Comparison of ENCODE assay signal across 9 mouse cellular contexts in the genomic region with DNA sequence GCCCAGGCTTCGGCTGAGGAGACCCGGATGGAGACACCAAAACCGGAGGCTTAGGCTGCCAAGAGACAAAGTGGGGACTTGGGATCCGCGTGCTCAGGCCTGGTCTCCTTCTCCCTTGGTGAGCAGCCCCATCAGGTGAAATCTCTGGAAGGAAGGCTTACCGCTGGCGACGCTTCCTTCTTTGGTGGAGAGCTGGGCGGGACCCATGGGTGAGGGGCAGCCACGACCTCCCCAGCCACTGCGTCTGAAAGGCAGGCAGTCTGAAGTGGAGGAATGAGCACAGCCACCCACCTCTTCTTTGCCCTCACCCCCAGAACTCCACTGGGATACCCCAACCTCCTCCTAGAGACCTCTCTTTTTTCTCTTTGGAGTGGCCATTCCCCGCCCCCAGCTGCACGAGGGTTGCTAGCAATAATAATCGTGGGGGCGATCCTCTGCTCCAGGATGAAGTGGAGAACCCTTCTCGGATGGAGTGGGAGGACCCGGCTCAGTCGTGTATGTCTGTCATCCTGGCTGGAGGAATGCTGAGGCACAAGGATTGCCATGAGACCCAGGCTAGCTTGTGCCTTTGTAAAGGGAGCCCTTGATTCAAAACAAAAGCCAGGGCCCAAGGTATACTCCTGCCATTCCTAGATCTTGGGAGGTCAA. TPM values are rescaled to one million over a fixed set of nuclear protein-coding genes. Genes with fewer than 3 reads are reported as not detected.
DNase-seq lines count a peak whose midpoint lies in the region; ATAC-seq and TF ChIP-seq lines count a peak whose summit lies in the region.
"Had no signal": no experiment of that assay in that cellular context is flagged by ENCODE, and none has a peak within 500 bp of the region (broad histone marks: within the 10 kb centered on the region; RNA-seq: fewer than 3 reads in every experiment).

No protein-coding gene starts in this region.

- peak overlapping the region; percentile 91 for H3K4me2 ChIP-seq in lung, embryonic 14.5 days
- H3K4me2 ChIP-seq in hindbrain, embryonic 14.5 days (replicated peaks) = peak overlapping the region; percentile 23
- peak overlapping the region; percentile 94 for H3K4me2 ChIP-seq in midbrain, postnatal 0 days (ENCODE audit: low read depth, low read length, poor library complexity, severe bottlenecking)

- H3K36me3 ChIP-seq in lung, embryonic 14.5 days (ENCODE audit: insufficient read depth) = peaks cover 14% of the 10 kb centered on the region
- peaks cover 14% of the 10 kb centered on the region for H3K36me3 ChIP-seq in hindbrain, embryonic 14.5 days (replicated peaks; ENCODE audit: control insufficient read depth, insufficient read depth)
- H3K36me3 ChIP-seq in midbrain, postnatal 0 days (ENCODE audit: insufficient read depth, low read length) = peaks cover 12% of the 10 kb centered on the region

- peak; percentile 27 to 32 for DNase-seq in cerebellum, postnatal 25 days
- no peak for DNase-seq in cerebellum, postnatal 36 days
- DNase-seq in lung, embryonic 14.5 days = no peak
- no peak for DNase-seq in lung, adult 18-20 months
- DNase-seq in hindbrain, embryonic 14.5 days (ENCODE audit: low spot score) = no peak
- DNase-seq in midbrain, postnatal 0 days (ENCODE audit: low spot score) = no peak
- no peak for DNase-seq in adrenal gland, postnatal 4 days (ENCODE audit: low spot score in 2 of 2)

- peaks cover 12% of the 10 kb centered on the region for H3K27me3 ChIP-seq in lung, embryonic 14.5 days (ENCODE audit: insufficient read depth, low read length)
- peaks cover 18% of the 10 kb centered on the region for H3K27me3 ChIP-seq in hindbrain, embryonic 14.5 days (ENCODE audit: control insufficient read depth, insufficient read depth, low read length)
- no peaks in the 10 kb centered on the region for H3K27me3 ChIP-seq in midbrain, postnatal 0 days (ENCODE audit: insufficient read depth, low read length)

- H3K9me3 ChIP-seq in lung, embryonic 14.5 days (ENCODE audit: low read depth, low read length) = no peaks in the 10 kb centered on the region
- no peaks in the 10 kb centered on the region for H3K9me3 ChIP-seq in hindbrain, embryonic 14.5 days (ENCODE audit: control insufficient read depth, low read length)
- H3K9me3 ChIP-seq in midbrain, postnatal 0 days (ENCODE audit: low read length) = no peaks in the 10 kb centered on the region

- H3K4me1 ChIP-seq in lung, embryonic 14.5 days (ENCODE audit: insufficient read depth) = peaks cover 19% of the 10 kb centered on the region
- peaks cover 16% of the 10 kb centered on the region for H3K4me1 ChIP-seq in hindbrain, embryonic 14.5 days (replicated peaks; ENCODE audit: control insufficient read depth, insufficient read depth, low read length)
- peaks cover 10% of the 10 kb centered on the region; the same call in 1 of the 2 replicates for H3K4me1 ChIP-seq in midbrain, postnatal 0 days (ENCODE audit: insufficient read depth, low read length)

- ATAC-seq in lung, embryonic 14.5 days (ENCODE audit: insufficient read depth) = no peak
- ATAC-seq in hindbrain, embryonic 14.5 days (ENCODE audit: low FRiP score) = no peak
- no peak for ATAC-seq in midbrain, postnatal 0 days (ENCODE audit: low FRiP score)
- ATAC-seq in granulocyte monocyte progenitor cell, adult 5-6 weeks (replicated peaks; ENCODE audit: poor library complexity, severe bottlenecking) = no peak

- no peak for TF ChIP-seq CTCF in lung, embryonic 14.5 days (IDR thresholded peaks at IDR 0.05; ENCODE audit: low read depth)
- no peak for TF ChIP-seq CTCF in midbrain, postnatal 0 days (IDR thresholded peaks at IDR 0.05)

- H3K27ac ChIP-seq in lung, embryonic 14.5 days (ENCODE audit: low read depth) = 0 out of 2 replicates have a peak overlapping the region, but pooled peaks have one; percentile 13
- no peak overlapping the region for H3K27ac ChIP-seq in hindbrain, embryonic 14.5 days
- no peak overlapping the region for H3K27ac ChIP-seq in midbrain, postnatal 0 days (ENCODE audit: low read depth, low read length)

- H3K4me3 ChIP-seq in lung, embryonic 14.5 days (ENCODE audit: low read depth, low read length) = peak overlapping the region; percentile 47
- 0 out of 2 replicates have a peak overlapping the region, but pooled peaks have one; percentile 1 for H3K4me3 ChIP-seq in hindbrain, embryonic 14.5 days (replicated peaks; ENCODE audit: low read length)
- H3K4me3 ChIP-seq in midbrain, postnatal 0 days (ENCODE audit: low read depth, low read length) = peak overlapping the region; percentile 6; the same call in 1 of the 2 replicates

- 9% methylated on average over 18 of the region's 18 CpGs for WGBS in lung, embryonic 14.5 days
- WGBS in hindbrain, embryonic 14.5 days = 4% methylated on average over 17 of the region's 18 CpGs
- 7% methylated on average over 15 of the region's 18 CpGs for WGBS in midbrain, postnatal 0 days

- peak overlapping the region; percentile 40 for H3K9ac ChIP-seq in lung, embryonic 14.5 days
- peak overlapping the region; percentile 0; the same call in 1 of the 2 replicates for H3K9ac ChIP-seq in hindbrain, embryonic 14.5 days
- H3K9ac ChIP-seq in midbrain, postnatal 0 days (replicated peaks; ENCODE audit: low read length, poor library complexity, severe bottlenecking) = 0 out of 2 replicates have a peak overlapping the region, but pooled peaks have one; percentile 19

RNA-seq across cellular contexts. Expression of gene Amh, which starts 4.1 kb away (rescaled TPM):
- polyA plus RNA-seq in lung, embryonic 14.5 days (2014; fragmentation: Nextera tagmentation; extraction: Ambion mirVana) = 0.11 and 0.14 TPM in 2 replicates
- polyA plus RNA-seq in hindbrain, embryonic 14.5 days (2014; fragmentation: Nextera tagmentation; extraction: Ambion mirVana) = 0.16 TPM in 1 of 2 replicates, not detected in the other
- 0.82 and 2.9 TPM in 2 replicates for total RNA-seq in midbrain, postnatal 0 days (2014; rRNA removed)
- polyA plus RNA-seq in midbrain, postnatal 0 days (2015; fragmentation: Nextera tagmentation; extraction: Ambion mirVana) = not detected in 2 replicates
- total RNA-seq in granulocyte monocyte progenitor cell, adult 5-6 weeks (2014; fragmentation: Nextera tagmentation) = not detected in 2 replicates
- total RNA-seq in granulocyte monocyte progenitor cell, adult 5-6 weeks (2017) = 0.15 TPM in 1 of 2 replicates, not detected in the other
- 1 to 10 TPM in 1 of 2 experiments, under 1 TPM in 1; 0.79 to 1.1 TPM for total RNA-seq in adrenal gland, postnatal 4 days (2021)

RNA-seq across cellular contexts. Expression of gene Jsrp1, which starts 4.2 kb away (rescaled TPM):
- 0.93 and 0.97 TPM in 2 replicates for polyA plus RNA-seq in lung, embryonic 14.5 days (2014; fragmentation: Nextera tagmentation; extraction: Ambion mirVana)
- 0.37 and 0.96 TPM in 2 replicates for polyA plus RNA-seq in hindbrain, embryonic 14.5 days (2014; fragmentation: Nextera tagmentation; extraction: Ambion mirVana)
- not detected in 2 replicates for total RNA-seq in midbrain, postnatal 0 days (2014; rRNA removed)
- 0.83 and 1.1 TPM in 2 replicates for polyA plus RNA-seq in midbrain, postnatal 0 days (2015; fragmentation: Nextera tagmentation; extraction: Ambion mirVana)
- not detected in 2 replicates for total RNA-seq in granulocyte monocyte progenitor cell, adult 5-6 weeks (2014; fragmentation: Nextera tagmentation)
- total RNA-seq in granulocyte monocyte progenitor cell, adult 5-6 weeks (2017) = not detected in 2 replicates
- 10 to 100 TPM; 12.7 to 18.4 TPM for total RNA-seq in adrenal gland, postnatal 4 days (2021)
- polyA plus RNA-seq: large intestine, adult 2 months had no signal

RNA-seq across cellular contexts. Expression of gene Plekhj1, which starts 10.7 kb away (rescaled TPM):
- 113 and 121 TPM in 2 replicates for polyA plus RNA-seq in lung, embryonic 14.5 days (2014; fragmentation: Nextera tagmentation; extraction: Ambion mirVana)
- 117 and 123 TPM in 2 replicates for polyA plus RNA-seq in hindbrain, embryonic 14.5 days (2014; fragmentation: Nextera tagmentation; extraction: Ambion mirVana)
- 68.0 and 88.1 TPM in 2 replicates for total RNA-seq in midbrain, postnatal 0 days (2014; rRNA removed)
- 94.1 and 103 TPM in 2 replicates for polyA plus RNA-seq in midbrain, postnatal 0 days (2015; fragmentation: Nextera tagmentation; extraction: Ambion mirVana)
- total RNA-seq in granulocyte monocyte progenitor cell, adult 5-6 weeks (2014; fragmentation: Nextera tagmentation) = 99.1 and 108 TPM in 2 replicates
- 33.0 and 33.7 TPM in 2 replicates for total RNA-seq in granulocyte monocyte progenitor cell, adult 5-6 weeks (2017)
- total RNA-seq in adrenal gland, postnatal 4 days (2021) = 100 to 1,000 TPM in 1 of 2 experiments, 10 to 100 TPM in 1; 93.7 to 105 TPM

RNA-seq across cellular contexts. Expression of gene Sf3a2, which starts 11.1 kb away (rescaled TPM):
- 97.2 and 98.4 TPM in 2 replicates for polyA plus RNA-seq in lung, embryonic 14.5 days (2014; fragmentation: Nextera tagmentation; extraction: Ambion mirVana)
- 55.6 and 62.9 TPM in 2 replicates for polyA plus RNA-seq in hindbrain, embryonic 14.5 days (2014; fragmentation: Nextera tagmentation; extraction: Ambion mirVana)
- total RNA-seq in midbrain, postnatal 0 days (2014; rRNA removed) = 18.3 and 34.2 TPM in 2 replicates
- polyA plus RNA-seq in midbrain, postnatal 0 days (2015; fragmentation: Nextera tagmentation; extraction: Ambion mirVana) = 61.5 and 64.3 TPM in 2 replicates
- 88.0 and 106 TPM in 2 replicates for total RNA-seq in granulocyte monocyte progenitor cell, adult 5-6 weeks (2014; fragmentation: Nextera tagmentation)
- total RNA-seq in granulocyte monocyte progenitor cell, adult 5-6 weeks (2017) = 13.8 and 18.3 TPM in 2 replicates
- 10 to 100 TPM; 79.5 to 79.9 TPM for total RNA-seq in adrenal gland, postnatal 4 days (2021)

RNA-seq across cellular contexts. Expression of gene Oaz1, which starts 17.3 kb away (rescaled TPM):
- 1,866 and 1,984 TPM in 2 replicates for polyA plus RNA-seq in lung, embryonic 14.5 days (2014; fragmentation: Nextera tagmentation; extraction: Ambion mirVana)
- 1,195 and 1,204 TPM in 2 replicates for polyA plus RNA-seq in hindbrain, embryonic 14.5 days (2014; fragmentation: Nextera tagmentation; extraction: Ambion mirVana)
- 863 and 928 TPM in 2 replicates for total RNA-seq in midbrain, postnatal 0 days (2014; rRNA removed)
- 1,039 and 1,193 TPM in 2 replicates for polyA plus RNA-seq in midbrain, postnatal 0 days (2015; fragmentation: Nextera tagmentation; extraction: Ambion mirVana)
- total RNA-seq in granulocyte monocyte progenitor cell, adult 5-6 weeks (2014; fragmentation: Nextera tagmentation) = 1,332 and 1,363 TPM in 2 replicates
- total RNA-seq in granulocyte monocyte progenitor cell, adult 5-6 weeks (2017) = 324 and 374 TPM in 2 replicates
- 100 to 1,000 TPM; 668 to 717 TPM for total RNA-seq in adrenal gland, postnatal 4 days (2021)

Comparison
In these comparisons a context has a peak if more than half of its experiments do, and no peak if none do; other contexts are left out.
1. DNase-seq: peak in cerebellum, postnatal 25 days (2 of 2); none in cerebellum, postnatal 36 days (0 of 2), lung, embryonic 14.5 days (single experiment), lung, adult 18-20 months (0 of 2), hindbrain, embryonic 14.5 days (single experiment), midbrain, postnatal 0 days (single experiment) and adrenal gland, postnatal 4 days (0 of 2).
2. H3K4me2 ChIP-seq: peak in every context shown above with its lines; median percentile 94 in midbrain, postnatal 0 days; 91 in lung, embryonic 14.5 days; 23 in hindbrain, embryonic 14.5 days.
3. RNA of gene Jsrp1, which starts 4.2 kb away (total RNA-seq): 12.7 to 18.4 TPM in adrenal gland, postnatal 4 days; not detected in midbrain, postnatal 0 days and not detected in granulocyte monocyte progenitor cell, adult 5-6 weeks; every median in the first group is over 10 times any median in the second.
4. Peak in every context shown above with its lines, with median percentiles within 50 percentile points of each other: H3K4me3 ChIP-seq and H3K9ac ChIP-seq.